Mouse (Mus musculus) c-Kit-positive CD71-positive TER-119-positive erythroid progenitor cells, embryonic 14.5 days (primary cell): ENCODE results near the gene Tsen15.
"Not testable (repeated sequence)": the region's sequence is repeated elsewhere in the genome, so short reads cannot be mapped to it uniquely, and the experiment has no call there.

Experiments
- DNase-seq: peaks from one replicate; pipeline ENCODE4 v3.0.0-alpha.2; 2013; ENCODE audit warnings: low spot score

Gene Tsen15

GRCm38 (mm10) chr1:152385693-152386092, 795 bp downstream of the Tsen15 start:
- DNase-seq: not testable (repeated sequence)

- DNase-seq: no peak
Observed at GRCm38 (mm10) chr1:152384589-152384988, 1.9 kb downstream of the Tsen15 start.

- DNase-seq: no peak
Observed at GRCm38 (mm10) chr1:152378311-152378710, 8.2 kb downstream of the Tsen15 start.

GRCm38 (mm10) chr1:152369139-152369538, 17.3 kb downstream of the Tsen15 start:
- peak; percentile 4 for DNase-seq

- no peak for DNase-seq
Observed at GRCm38 (mm10) chr1:152368311-152369088, 18.0 kb downstream of the Tsen15 start.

GRCm38 (mm10) chr1:152356721-152357120, 29.8 kb downstream of the Tsen15 start:
- no peak for DNase-seq

- DNase-seq: no peak
Observed at GRCm38 (mm10) chr1:152347946-152348345, 38.5 kb downstream of the Tsen15 start.

GRCm38 (mm10) chr1:152324024-152324423, 62.5 kb downstream of the Tsen15 start:
- no peak for DNase-seq
